Mouse (Mus musculus): Measurements from ENCODE around the gene Lpin1. TPM values are rescaled to one million over a fixed set of nuclear protein-coding genes. Genes with fewer than 3 reads are reported as not detected.

Lpin1 gene
- 10 to 100 TPM; 38.8 to 80.7 (median 50.8) TPM for total RNA-seq (2022)

GRCm38 (mm10) chr12:16610936-16611335 is at the start of gene Lpin1:
Gene Lpin1 (minus strand): TSS chr12:16610966.
- DNase-seq: no peak

DNA sequence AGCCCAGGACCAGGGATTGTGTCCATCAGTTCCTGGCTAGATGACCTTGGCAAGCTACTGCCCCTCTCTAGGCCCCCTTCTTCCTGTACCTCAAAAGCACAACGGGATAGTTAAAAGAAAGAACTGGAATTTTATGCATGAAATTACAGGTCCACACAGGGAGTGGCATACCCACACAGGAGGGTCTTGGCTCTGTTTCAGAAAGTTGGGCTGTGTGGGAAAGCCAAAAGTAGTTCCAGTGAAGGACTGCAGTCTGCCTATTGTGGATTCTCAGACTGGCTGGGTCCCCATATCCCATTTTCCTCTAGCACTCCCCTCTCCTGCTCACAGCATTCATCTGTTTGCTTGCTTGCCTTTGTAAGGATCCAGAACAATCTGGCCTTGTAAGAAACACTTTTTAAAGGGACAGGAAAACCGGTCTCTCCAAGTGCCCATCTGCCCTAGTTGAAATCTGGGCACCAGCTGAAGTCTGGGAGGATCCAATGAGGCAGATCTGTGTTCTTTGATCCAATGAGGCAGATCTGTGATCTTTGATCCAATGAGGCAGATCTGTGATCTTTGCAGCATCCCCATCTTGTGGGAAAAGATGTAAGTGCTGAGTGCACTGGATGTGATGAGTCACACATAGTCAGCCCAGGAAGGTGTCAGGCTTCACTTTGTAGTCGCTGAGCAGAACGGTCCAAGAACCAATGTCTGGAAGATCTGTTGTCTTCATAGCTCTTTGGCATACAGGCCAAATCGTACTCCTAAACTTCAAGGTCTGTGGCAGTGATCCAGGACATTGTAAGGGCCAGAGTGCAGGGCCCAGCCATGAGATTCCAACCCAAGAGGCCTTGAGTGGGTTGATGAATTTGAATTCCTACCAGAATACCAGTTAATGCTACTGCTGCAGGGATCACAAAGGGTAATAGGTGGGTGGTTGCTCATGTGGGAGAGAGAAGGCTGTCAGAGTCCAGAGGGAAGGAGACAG is 46.4 kb upstream of the Lpin1 start:
- DNase-seq: no peak

DNA sequence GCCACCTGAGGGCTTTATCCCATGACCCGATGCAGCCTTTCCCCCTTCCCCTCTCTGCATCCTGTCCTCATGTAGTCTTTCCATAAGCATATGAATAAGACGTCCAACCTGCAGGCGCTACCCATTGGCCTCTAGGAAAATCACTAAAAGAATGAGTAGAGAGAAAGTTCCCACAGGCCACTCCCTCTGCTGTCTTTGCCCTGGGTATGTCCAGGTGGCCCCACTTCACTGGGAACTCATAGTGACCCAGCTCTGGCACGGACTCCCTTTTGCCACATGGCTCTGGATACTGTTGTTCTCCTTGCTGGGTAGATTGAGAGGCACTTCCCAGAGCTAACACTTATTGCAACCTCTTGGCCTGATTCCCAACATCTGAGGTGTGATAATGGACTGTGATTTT is 44.8 kb upstream of the Lpin1 start:
- DNase-seq: no peak

DNA sequence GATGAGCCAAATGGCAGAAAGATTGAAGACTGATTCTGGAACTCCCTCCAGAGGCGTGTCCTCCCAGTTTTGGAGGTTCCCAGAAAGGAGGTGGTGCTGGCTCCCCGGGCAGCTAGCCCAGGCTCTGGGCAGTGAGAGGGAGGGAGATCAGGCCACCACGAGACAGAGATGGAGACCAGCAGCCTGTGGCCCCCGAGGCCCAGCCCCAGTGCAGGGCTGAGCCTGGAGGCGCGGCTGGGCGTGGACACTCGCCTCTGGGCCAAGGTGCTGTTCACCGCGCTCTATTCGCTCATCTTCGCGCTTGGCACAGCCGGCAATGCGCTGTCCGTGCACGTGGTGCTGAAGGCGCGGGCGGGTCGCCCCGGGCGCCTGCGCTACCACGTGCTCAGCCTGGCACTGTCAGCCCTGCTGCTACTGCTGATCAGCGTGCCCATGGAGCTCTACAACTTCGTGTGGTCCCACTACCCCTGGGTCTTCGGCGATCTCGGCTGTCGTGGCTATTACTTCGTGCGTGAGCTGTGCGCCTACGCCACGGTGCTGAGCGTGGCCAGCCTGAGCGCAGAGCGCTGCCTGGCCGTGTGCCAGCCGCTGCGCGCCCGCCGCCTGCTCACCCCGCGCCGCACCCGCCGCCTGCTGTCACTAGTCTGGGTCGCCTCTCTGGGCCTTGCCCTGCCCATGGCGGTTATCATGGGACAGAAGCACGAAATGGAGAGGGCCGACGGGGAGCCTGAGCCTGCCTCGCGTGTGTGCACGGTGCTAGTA is 42.7 kb upstream of the Lpin1 start, which contains the start of gene Ntsr2:
Gene Ntsr2 (plus strand): TSS at position 51 of the 762 bp plus-strand sequence.
- peak; percentile 69 for DNase-seq

- DNase-seq: no peak
Measured at GRCm38 (mm10) chr12:16649819-16650218, 39.1 kb upstream of the Lpin1 start.

DNA sequence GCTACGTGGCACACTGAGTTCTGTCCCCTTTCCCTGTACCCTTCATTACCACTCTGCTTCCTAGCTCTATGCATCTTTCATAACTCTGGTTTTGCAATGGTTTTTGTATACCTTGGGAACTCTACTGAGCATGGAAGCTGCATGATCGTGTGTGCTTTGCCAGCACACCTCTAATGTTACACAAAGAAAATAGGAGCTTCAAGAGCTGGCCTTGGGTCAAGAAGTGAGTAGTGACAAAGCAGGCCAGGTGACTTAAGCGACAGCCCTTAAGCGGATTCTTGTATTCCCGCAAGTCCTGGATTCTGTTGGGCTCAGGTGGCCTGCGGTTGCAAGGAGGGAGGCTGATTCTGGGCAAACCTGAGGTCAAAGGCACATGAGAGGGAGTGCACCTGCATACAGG is 37.5 kb upstream of the Lpin1 start:
- DNase-seq: no peak

GRCm38 (mm10) chr12:16646780-16647409 is 36.1 kb upstream of the Lpin1 start:
- DNase-seq: no peak

DNA sequence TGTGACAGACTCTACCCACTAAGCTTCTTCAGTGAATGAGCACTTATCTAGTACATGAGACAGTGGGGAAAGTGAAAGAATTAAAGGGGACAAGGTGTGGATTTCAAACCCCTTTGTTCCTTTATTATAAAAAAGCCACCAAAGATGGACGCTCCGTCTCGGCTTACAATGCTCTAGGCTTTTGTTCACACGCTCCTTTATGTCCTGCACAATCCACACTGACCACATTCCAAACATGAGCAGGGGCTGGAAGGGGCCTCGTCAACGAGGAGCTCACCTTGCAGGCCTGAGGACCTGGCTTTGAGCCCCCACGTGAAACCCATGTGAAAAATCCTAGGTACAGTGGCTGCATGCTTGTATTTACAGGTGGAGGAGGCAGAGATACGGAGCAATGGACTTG is 33.9 kb upstream of the Lpin1 start:
- DNase-seq: no peak

DNA sequence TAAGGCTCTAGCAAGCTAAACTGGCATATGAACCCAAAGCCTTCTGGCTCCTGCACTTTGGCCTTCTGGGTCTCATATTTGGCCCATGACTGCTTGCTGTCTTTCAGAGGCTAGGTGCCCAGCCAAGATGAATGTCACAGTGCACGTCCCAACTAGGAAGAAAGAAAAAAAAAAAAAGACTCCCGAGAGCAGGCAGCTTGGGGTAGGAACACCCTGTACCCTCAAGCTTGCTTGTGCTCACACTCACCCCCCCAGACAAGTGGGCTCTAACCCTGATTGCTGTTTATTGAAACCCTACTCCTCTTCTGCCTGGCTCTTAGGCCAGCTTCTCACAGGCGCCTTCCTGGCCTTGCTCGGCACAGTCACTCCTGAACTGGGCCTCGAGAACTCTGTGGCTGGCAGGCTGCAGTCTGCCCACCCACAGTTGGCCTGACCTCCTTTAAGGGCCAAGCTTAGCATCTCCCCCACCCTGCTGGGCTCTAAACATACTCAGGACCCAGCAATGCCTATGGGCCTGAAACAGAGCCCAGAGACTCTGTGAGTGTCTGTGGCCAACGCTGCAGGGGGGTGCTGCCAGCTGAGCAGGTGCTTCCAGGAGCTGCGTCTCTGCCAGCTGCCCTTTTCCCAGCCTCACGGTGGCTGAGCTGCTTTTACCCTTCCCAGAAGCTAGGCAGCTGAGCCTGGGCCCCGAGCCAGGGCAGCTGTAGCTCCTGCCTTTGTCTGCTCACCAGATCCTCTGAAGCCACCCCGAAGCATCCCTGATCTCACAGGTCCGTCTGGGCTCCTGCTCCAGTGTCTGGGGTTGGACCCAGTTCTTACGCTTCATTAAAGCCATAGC is 33.0 kb upstream of the Lpin1 start:
- no peak for DNase-seq

GRCm38 (mm10) chr12:16642000-16642399 is 31.2 kb upstream of the Lpin1 start:
- DNase-seq: no peak

GRCm38 (mm10) chr12:16640075-16640474 is 29.3 kb upstream of the Lpin1 start:
- DNase-seq: peak; percentile 55

GRCm38 (mm10) chr12:16639078-16639771 is 28.5 kb upstream of the Lpin1 start:
- no peak for DNase-seq

DNA sequence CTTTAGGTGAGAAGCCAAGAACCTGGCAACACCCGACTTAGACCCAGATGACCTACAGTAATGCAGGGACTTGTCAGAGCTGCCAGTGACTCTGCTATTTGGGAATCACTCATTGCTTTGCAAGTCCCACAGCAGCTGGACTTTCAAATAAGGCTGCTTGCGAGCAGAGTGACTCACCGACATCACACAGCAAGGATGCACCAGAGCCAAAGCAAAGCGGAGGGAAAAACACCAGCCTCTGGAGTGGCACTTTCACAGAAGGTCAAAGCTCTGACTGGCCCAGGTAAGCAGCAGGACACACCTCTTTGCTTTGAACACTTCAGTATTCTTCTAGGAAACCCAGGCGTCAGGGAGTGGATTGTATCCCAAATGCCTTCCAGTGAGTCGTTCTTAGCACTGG is 25.1 kb upstream of the Lpin1 start:
- no peak for DNase-seq

DNA sequence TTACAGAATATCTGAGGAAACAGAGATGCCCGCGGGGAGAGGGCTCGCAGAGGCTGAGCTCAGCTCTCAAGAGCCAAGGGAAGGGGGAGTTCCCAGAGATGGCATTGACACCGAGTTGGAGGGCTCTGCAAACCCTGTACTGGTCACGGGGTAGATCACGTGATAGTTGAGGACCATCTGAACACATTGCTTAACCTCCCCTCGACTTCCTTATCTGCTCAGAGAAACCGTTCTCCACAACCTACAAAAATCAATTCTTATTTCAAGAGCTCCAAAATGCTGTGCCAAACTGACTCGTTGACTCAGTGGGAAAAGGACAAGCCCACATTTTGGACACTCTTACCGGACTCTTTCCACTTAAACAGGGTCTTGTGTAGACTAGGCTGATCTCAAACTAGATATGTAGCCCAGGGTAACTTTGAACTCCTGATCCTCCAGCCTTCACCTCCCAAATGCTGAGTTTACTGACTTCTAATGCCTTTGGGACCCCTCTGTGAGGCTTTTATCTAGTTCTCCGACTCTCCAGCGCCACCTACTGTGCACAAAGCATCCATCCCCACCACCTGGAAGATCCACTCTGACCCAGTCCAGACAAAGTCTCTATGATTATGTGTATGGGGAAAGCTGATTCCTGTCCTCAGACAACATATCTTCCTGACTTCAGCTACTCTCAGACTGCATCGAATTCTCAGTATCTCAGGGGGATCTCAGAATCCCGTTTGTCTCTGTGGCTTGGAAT is 23.5 kb upstream of the Lpin1 start:
- DNase-seq: no peak

DNA sequence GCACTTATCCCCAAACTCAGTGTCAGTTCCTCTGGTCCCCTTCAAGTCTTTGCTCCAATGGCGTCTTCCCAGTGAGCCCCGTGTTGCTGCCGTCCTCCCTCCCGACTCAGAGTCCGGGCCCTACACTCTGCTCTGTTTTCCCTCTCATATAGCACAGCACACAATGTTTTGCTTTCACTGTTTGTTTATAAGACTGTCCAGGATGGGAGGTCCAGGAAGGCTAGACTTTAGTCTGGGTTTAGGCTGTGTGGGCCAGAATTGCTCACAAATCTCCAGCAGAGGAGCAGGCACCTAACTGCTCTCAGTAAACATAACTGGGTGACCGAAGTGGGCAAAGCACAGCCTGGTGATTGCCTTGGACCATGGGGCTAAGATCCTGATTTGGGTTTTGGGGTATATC is 22.5 kb upstream of the Lpin1 start:
- no peak for DNase-seq

GRCm38 (mm10) chr12:16631423-16631822 is 20.7 kb upstream of the Lpin1 start:
- DNase-seq: no peak

- no peak for DNase-seq
Measured at GRCm38 (mm10) chr12:16630866-16631185, 20.1 kb upstream of the Lpin1 start.

DNA sequence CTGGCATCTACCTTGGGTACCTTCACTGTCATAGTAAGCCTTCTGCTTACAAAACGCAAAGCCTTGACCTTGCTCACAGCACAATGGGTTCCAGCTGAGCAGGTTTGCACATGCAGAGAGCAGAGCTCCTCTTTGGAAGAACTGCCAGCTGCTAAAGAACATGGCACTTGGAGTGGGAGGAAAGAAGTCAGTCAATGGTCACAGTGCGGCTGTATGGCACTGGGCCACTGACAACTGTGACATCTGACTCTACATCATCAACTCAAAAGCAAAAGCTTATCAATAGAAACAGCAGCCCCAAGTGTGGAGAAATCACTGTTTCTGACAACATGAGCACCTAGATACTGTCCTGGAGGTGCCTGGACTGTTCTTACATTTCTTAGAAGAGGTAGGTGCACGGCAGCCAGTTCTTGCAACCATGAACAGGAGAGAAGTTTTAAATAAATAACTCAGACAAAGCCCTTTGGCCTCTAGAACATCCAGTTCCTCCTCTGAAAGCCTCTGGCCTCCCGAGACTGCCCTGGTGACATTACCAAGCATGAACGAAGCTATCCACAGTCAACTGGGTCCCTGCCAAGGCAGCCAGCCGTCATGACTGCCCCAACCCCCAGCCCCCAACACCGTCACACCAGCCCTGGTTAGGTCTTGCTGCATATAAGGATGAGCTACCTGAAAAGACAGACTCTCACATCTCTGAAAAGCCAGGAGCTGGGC is 19.5 kb upstream of the Lpin1 start:
- no peak for DNase-seq

DNA sequence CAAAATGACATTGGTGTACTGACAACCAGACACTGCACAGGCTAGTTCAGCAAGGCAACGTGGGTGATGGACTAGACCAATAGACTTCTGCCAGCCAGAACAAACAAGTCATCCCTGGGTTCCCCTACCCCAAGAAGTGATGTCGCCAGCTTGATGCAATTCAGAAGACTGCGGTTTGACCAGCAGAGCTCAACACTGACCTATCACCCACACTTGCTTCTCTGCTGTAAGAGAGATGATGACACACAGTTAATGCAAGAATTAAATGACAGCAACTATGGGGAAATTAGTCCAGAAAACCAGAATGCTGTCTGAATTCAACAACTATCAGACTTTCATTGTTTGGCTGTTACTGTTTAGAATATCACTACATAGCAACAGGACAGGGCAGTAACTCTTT is 9.5 kb upstream of the Lpin1 start:
- DNase-seq: no peak

DNA sequence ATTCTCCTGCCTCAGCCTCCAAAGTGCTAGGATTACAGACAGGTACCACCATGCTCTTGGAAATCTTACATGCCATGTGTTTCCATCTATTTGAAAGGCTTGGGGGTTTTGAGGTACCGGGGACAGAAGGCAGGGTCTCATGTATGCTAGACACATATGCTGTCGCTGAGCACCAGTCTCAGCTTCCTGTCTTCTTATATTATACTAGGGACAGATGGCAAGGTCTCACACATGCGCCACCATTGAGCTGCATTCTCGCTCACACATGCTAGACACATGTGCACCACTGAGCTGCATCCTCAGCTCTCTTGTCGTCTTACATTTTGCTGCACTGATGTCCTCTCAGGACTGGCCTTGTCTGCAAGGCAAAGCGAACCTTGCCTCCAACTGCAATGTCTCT is 8.7 kb upstream of the Lpin1 start:
- no peak for DNase-seq
